In genomic region chr9:96646668-96647295, GRCm38 (mm10) we compare ENCODE assay signal across 22 mouse cellular contexts. TPM values are rescaled to one million over a fixed set of nuclear protein-coding genes. Genes with fewer than 3 reads are reported as not detected.
DNase-seq lines count a peak whose midpoint lies in the region; TF ChIP-seq lines count a peak whose summit lies in the region.
"Had no signal": no experiment of that assay in that cellular context is flagged by ENCODE, and none has a peak within 500 bp of the region (broad histone marks: within the 10 kb centered on the region; RNA-seq: fewer than 3 reads in every experiment).

No protein-coding gene starts in this region.

- H3K36me3 ChIP-seq in kidney, adult 2 months (ENCODE audit: control insufficient read depth, insufficient read depth, low read length), result no peaks in the 10 kb centered on the region
- H3K36me3 ChIP-seq: embryonic facial prominence, embryonic 10.5 days; forebrain, embryonic 15.5 days; G1E; heart, embryonic 15.5 days; hindbrain, embryonic 10.5 days; lung, embryonic 15.5 days; midbrain, embryonic 15.5 days; neural tube, embryonic 13.5 days had no signal

- WGBS in kidney, adult 2 months, result 52% methylated on average over 2 of the region's 2 CpGs

- no peak overlapping the region for H3K27ac ChIP-seq in kidney, adult 2 months (ENCODE audit: insufficient read depth, low read depth, low read length)
- H3K27ac ChIP-seq: embryonic facial prominence, embryonic 10.5 days; forebrain, embryonic 15.5 days; heart, adult 2 months; heart, embryonic 15.5 days; hindbrain, embryonic 10.5 days; lung, embryonic 15.5 days; midbrain, embryonic 15.5 days; neural tube, embryonic 13.5 days had no signal

- H3K4me3 ChIP-seq in kidney, adult 2 months (ENCODE audit: insufficient read depth, low read depth, low read length), result no peak overlapping the region
- H3K4me3 ChIP-seq: embryonic facial prominence, embryonic 10.5 days; forebrain, embryonic 15.5 days; heart, adult 2 months; heart, embryonic 15.5 days; hindbrain, embryonic 10.5 days; lung, embryonic 15.5 days; midbrain, embryonic 15.5 days; neural tube, embryonic 13.5 days had no signal

- H3K27me3 ChIP-seq in kidney, adult 2 months (replicated peaks; ENCODE audit: control insufficient read depth, insufficient read depth, low read length), result no peaks in the 10 kb centered on the region
- H3K27me3 ChIP-seq: forebrain, embryonic 15.5 days; heart, embryonic 15.5 days; lung, embryonic 15.5 days; midbrain, embryonic 15.5 days; neural tube, embryonic 13.5 days; Patski had no signal

- DNase-seq in adrenal gland, adult 2 months, result peak; percentile 46
- DNase-seq in adrenal gland, postnatal 25 days, result no peak
- DNase-seq in kidney, adult 2 months, result peak; percentile 19
- no peak for DNase-seq in kidney, postnatal 4 days
- peak; percentile 33 for DNase-seq in thymus, postnatal 0 days (ENCODE audit: low spot score)
- DNase-seq in thymus, postnatal 14 days, result no peak
- no peak for DNase-seq in ovary, postnatal 14 days (ENCODE audit: low spot score)
- DNase-seq: adrenal gland, postnatal 10 days; cerebellum, adult 9-11 months; heart, adult 2 months; kidney, adult 11 months; layer of hippocampus, postnatal 36 days; thymus, postnatal 36 days had no signal

- TF ChIP-seq POLR2A in kidney, adult 2 months (IDR thresholded peaks at IDR 0.05; ENCODE audit: low read depth, low read length), result no peak

- H3K4me1 ChIP-seq in kidney, adult 2 months (ENCODE audit: control insufficient read depth, insufficient read depth, low read length), result no peaks in the 10 kb centered on the region; the same call in 1 of the 2 replicates
- H3K4me1 ChIP-seq: embryonic facial prominence, embryonic 10.5 days; forebrain, embryonic 15.5 days; heart, embryonic 15.5 days; hindbrain, embryonic 10.5 days; lung, embryonic 15.5 days; midbrain, embryonic 15.5 days; neural tube, embryonic 13.5 days had no signal

- no peak for TF ChIP-seq CTCF in kidney, adult 2 months (conservative IDR thresholded peaks at IDR 0.05; ENCODE audit: insufficient read depth, insufficient read length, low read depth, low read length)

RNA-seq across cellular contexts. Expression of gene Rasa2, which starts 15.4 kb away (rescaled TPM):
- total RNA-seq in adrenal gland, adult 2 months (2021), result 10 to 100 TPM; 11.2 to 12.5 TPM
- polyA plus RNA-seq in adrenal gland, adult 2 months (2012; rRNA removed), result 0.62 and 0.63 TPM in 2 replicates
- total RNA-seq in adrenal gland, postnatal 25 days (2021), result 9.3 and 15.5 TPM in 2 replicates
- 2.5 and 3.5 TPM in 2 replicates for polyA plus RNA-seq in kidney, adult 2 months (2012; rRNA removed)
- 24.6 and 33.3 TPM in 2 replicates for polyA plus RNA-seq in thymus, postnatal 0 days (2015; fragmentation: Nextera tagmentation; extraction: Ambion mirVana)

Comparison
In these comparisons a context has a peak if more than half of its experiments do, and no peak if none do; other contexts are left out.
1. DNase-seq: peak in adrenal gland, adult 2 months (single experiment), kidney, adult 2 months (single experiment) and thymus, postnatal 0 days (single experiment); none in adrenal gland, postnatal 25 days (single experiment), kidney, postnatal 4 days (0 of 2), thymus, postnatal 14 days (single experiment) and ovary, postnatal 14 days (single experiment).